Mouse (Mus musculus): ENCODE data around the gene Slfn8. TPM values are rescaled to one million over a fixed set of nuclear protein-coding genes. Genes with fewer than 3 reads are reported as not detected.
"Not testable (repeated sequence)": the region's sequence is repeated elsewhere in the genome, so short reads cannot be mapped to it uniquely, and the experiment has no call there.

Gene Slfn8
- polyA plus RNA-seq, 1 experiment, result not detected

GRCm38 (mm10) chr11:82983193-82983592 lies 37.4 kb downstream of the Slfn8 start:
- TF ChIP-seq CTCF (IDR thresholded peaks at IDR 0.05; ENCODE audit: control insufficient read depth, insufficient read depth, insufficient read length) (no peak), MYOG (IDR thresholded peaks at IDR 0.05; ENCODE audit: control insufficient read depth, extremely low read depth, insufficient read length) (no peak), MYOD1 (IDR thresholded peaks at IDR 0.05; ENCODE audit: control insufficient read depth, insufficient read length, low read depth) (no peak), USF1 (IDR thresholded peaks at IDR 0.05; ENCODE audit: low read depth) (no peak), FOSL1 (IDR thresholded peaks at IDR 0.05; ENCODE audit: insufficient read depth, low read length, poor library complexity, severe bottlenecking) (no peak), MAX (IDR thresholded peaks at IDR 0.05) (no peak), CEBPB (IDR thresholded peaks at IDR 0.05; ENCODE audit: low read depth) (no peak)
- H3K79me3 ChIP-seq (ENCODE audit: low read depth), result no peaks in the 10 kb centered on the region
- H3K79me2 ChIP-seq (ENCODE audit: control insufficient read depth, insufficient read depth), result no peaks in the 10 kb centered on the region
- no peaks in the 10 kb centered on the region for H3K27me3 ChIP-seq (ENCODE audit: control insufficient read depth, insufficient read depth, insufficient read length)
- H3ac ChIP-seq (ENCODE audit: control insufficient read depth, insufficient read length, low read depth), result no peak overlapping the region
- H3K4me3 ChIP-seq (ENCODE audit: insufficient read depth, poor library complexity, severe bottlenecking), result no peak overlapping the region
- no peaks in the 10 kb centered on the region for H3K36me3 ChIP-seq (ENCODE audit: control insufficient read depth, insufficient read depth)

GRCm38 (mm10) chr11:82982409-82982808 lies 38.2 kb downstream of the Slfn8 start:
- H3ac ChIP-seq (ENCODE audit: control insufficient read depth, insufficient read length, low read depth); H3K79me2 ChIP-seq (ENCODE audit: control insufficient read depth, insufficient read depth); H3K36me3 ChIP-seq (ENCODE audit: control insufficient read depth, insufficient read depth); H3K27me3 ChIP-seq (ENCODE audit: control insufficient read depth, insufficient read depth, insufficient read length); H3K79me3 ChIP-seq (ENCODE audit: low read depth); H3K4me3 ChIP-seq (ENCODE audit: insufficient read depth, poor library complexity, severe bottlenecking): not testable (repeated sequence)

- Histone ChIP-seq H3K27me3 (ENCODE audit: control insufficient read depth, insufficient read depth, insufficient read length) (no peaks in the 10 kb centered on the region), H3K79me3 (ENCODE audit: low read depth) (no peaks in the 10 kb centered on the region), H3ac (ENCODE audit: control insufficient read depth, insufficient read length, low read depth) (no peak overlapping the region), H3K79me2 (ENCODE audit: control insufficient read depth, insufficient read depth) (no peaks in the 10 kb centered on the region), H3K36me3 (ENCODE audit: control insufficient read depth, insufficient read depth) (no peaks in the 10 kb centered on the region), H3K4me3 (ENCODE audit: insufficient read depth, poor library complexity, severe bottlenecking) (no peak overlapping the region)
- TF ChIP-seq MYOD1 (IDR thresholded peaks at IDR 0.05; ENCODE audit: control insufficient read depth, insufficient read length, low read depth) (peak; percentile 66), USF1 (IDR thresholded peaks at IDR 0.05; ENCODE audit: low read depth) (no peak)
These were observed 46.7 kb downstream of the Slfn8 start for GRCm38 (mm10) chr11:82973916-82974315.

- no peak for TF ChIP-seq MAX (IDR thresholded peaks at IDR 0.05)
- no peak for TF ChIP-seq USF1 (IDR thresholded peaks at IDR 0.05; ENCODE audit: low read depth)
- TF ChIP-seq FOSL1 (IDR thresholded peaks at IDR 0.05; ENCODE audit: insufficient read depth, low read length, poor library complexity, severe bottlenecking), result no peak
- no peak for TF ChIP-seq CTCF (IDR thresholded peaks at IDR 0.05; ENCODE audit: control insufficient read depth, insufficient read depth, insufficient read length)
- TF ChIP-seq CEBPB (IDR thresholded peaks at IDR 0.05; ENCODE audit: low read depth), result no peak
- Histone ChIP-seq H3K36me3 (ENCODE audit: control insufficient read depth, insufficient read depth) (no peaks in the 10 kb centered on the region), H3K79me3 (ENCODE audit: low read depth) (no peaks in the 10 kb centered on the region), H3K4me3 (ENCODE audit: insufficient read depth, poor library complexity, severe bottlenecking) (no peak overlapping the region), H3K27me3 (ENCODE audit: control insufficient read depth, insufficient read depth, insufficient read length) (no peaks in the 10 kb centered on the region), H3ac (ENCODE audit: control insufficient read depth, insufficient read length, low read depth) (no peak overlapping the region), H3K79me2 (ENCODE audit: control insufficient read depth, insufficient read depth) (no peaks in the 10 kb centered on the region)
These were observed 49.0 kb downstream of the Slfn8 start for GRCm38 (mm10) chr11:82971590-82971974.

GRCm38 (mm10) chr11:82970712-82971589 lies 49.7 kb downstream of the Slfn8 start:
- Histone ChIP-seq H3K4me3 (ENCODE audit: insufficient read depth, poor library complexity, severe bottlenecking) (no peak overlapping the region), H3K36me3 (ENCODE audit: control insufficient read depth, insufficient read depth) (no peaks in the 10 kb centered on the region), H3K27me3 (ENCODE audit: control insufficient read depth, insufficient read depth, insufficient read length) (no peaks in the 10 kb centered on the region), H3K79me3 (ENCODE audit: low read depth) (no peaks in the 10 kb centered on the region), H3ac (ENCODE audit: control insufficient read depth, insufficient read length, low read depth) (no peak overlapping the region), H3K79me2 (ENCODE audit: control insufficient read depth, insufficient read depth) (no peaks in the 10 kb centered on the region)
- TF ChIP-seq MYOD1 (IDR thresholded peaks at IDR 0.05; ENCODE audit: control insufficient read depth, insufficient read length, low read depth), result no peak
- TF ChIP-seq USF1 (IDR thresholded peaks at IDR 0.05; ENCODE audit: low read depth), result no peak
- no peak for TF ChIP-seq FOSL1 (IDR thresholded peaks at IDR 0.05; ENCODE audit: insufficient read depth, low read length, poor library complexity, severe bottlenecking)
- TF ChIP-seq MYOG (IDR thresholded peaks at IDR 0.05; ENCODE audit: control insufficient read depth, extremely low read depth, insufficient read length), result no peak
- no peak for TF ChIP-seq MAX (IDR thresholded peaks at IDR 0.05)
- no peak for TF ChIP-seq CTCF (IDR thresholded peaks at IDR 0.05; ENCODE audit: control insufficient read depth, insufficient read depth, insufficient read length)
- TF ChIP-seq CEBPB (IDR thresholded peaks at IDR 0.05; ENCODE audit: low read depth), result no peak

- Histone ChIP-seq H3K4me3 (ENCODE audit: insufficient read depth, poor library complexity, severe bottlenecking) (no peak overlapping the region), H3K27me3 (ENCODE audit: control insufficient read depth, insufficient read depth, insufficient read length) (no peaks in the 10 kb centered on the region), H3ac (ENCODE audit: control insufficient read depth, insufficient read length, low read depth) (no peak overlapping the region), H3K79me3 (ENCODE audit: low read depth) (no peaks in the 10 kb centered on the region), H3K36me3 (ENCODE audit: control insufficient read depth, insufficient read depth) (no peaks in the 10 kb centered on the region), H3K79me2 (ENCODE audit: control insufficient read depth, insufficient read depth) (no peaks in the 10 kb centered on the region)
- TF ChIP-seq MAX (IDR thresholded peaks at IDR 0.05) (no peak), USF1 (IDR thresholded peaks at IDR 0.05; ENCODE audit: low read depth) (no peak), MYOD1 (IDR thresholded peaks at IDR 0.05; ENCODE audit: control insufficient read depth, insufficient read length, low read depth) (no peak), CTCF (IDR thresholded peaks at IDR 0.05; ENCODE audit: control insufficient read depth, insufficient read depth, insufficient read length) (no peak), CEBPB (IDR thresholded peaks at IDR 0.05; ENCODE audit: low read depth) (no peak), FOSL1 (IDR thresholded peaks at IDR 0.05; ENCODE audit: insufficient read depth, low read length, poor library complexity, severe bottlenecking) (no peak), MYOG (IDR thresholded peaks at IDR 0.05; ENCODE audit: control insufficient read depth, extremely low read depth, insufficient read length) (no peak)
These were observed 58.4 kb downstream of the Slfn8 start for GRCm38 (mm10) chr11:82962215-82962614.
